Mouse (Mus musculus): ENCODE results near the gene Mylpf.

- no peak for TF ChIP-seq EP300 (IDR thresholded peaks at IDR 0.05; ENCODE audit: low read depth)
- TF ChIP-seq CTCF (IDR thresholded peaks at IDR 0.05; ENCODE audit: low read depth): no peak
Observed at GRCm38 (mm10) chr7:127231826-127232621, 23.3 kb downstream of the Mylpf start.
